Mouse (Mus musculus) layer of hippocampus, adult 2 months (tissue): ENCODE data around the gene Mcoln2. TPM values are rescaled to one million over a fixed set of nuclear protein-coding genes. Genes with fewer than 3 reads are reported as not detected.

Experiments
- DNase-seq, 2 experiments: peaks; one replicate each; pipeline ENCODE4 v3.0.0; 2022; ENCODE audit warnings: low spot score in 2 of 2
- H3K27ac ChIP-seq: fragments of 200-600 bp; 2 replicates; pipeline ENCODE4 v1.8.1; 2022
- H3K4me3 ChIP-seq: fragments of 200-600 bp; 2 replicates; pipeline ENCODE4 v1.8.1; 2022; ENCODE audit warnings: mild to moderate bottlenecking
- CTCF ChIP-seq: fragments of 200-600 bp; conservative IDR thresholded peaks from 2 replicates; pipeline ENCODE4 v1.8.1; 2022; ENCODE audit warnings: antibody characterized with exemption, mild to moderate bottlenecking, moderate library complexity
- total RNA-seq, 2 experiments: library from RNA; stranded (reverse); gene quantifications; 2 replicates each; pipeline ENCODE4 v1.2.3; 2021

Mcoln2 gene
- total RNA-seq, 2 experiments from 2014 or later: not detected

GRCm38 (mm10) chr3:146227427-146227826 is 77.8 kb downstream of the Mcoln2 start:
- DNase-seq: no peak
- no peak for TF ChIP-seq CTCF
- Histone ChIP-seq H3K27ac (no peak overlapping the region), H3K4me3 (no peak overlapping the region)

- H3K27ac ChIP-seq: no peak overlapping the region
- no peak overlapping the region for H3K4me3 ChIP-seq
- DNase-seq: no peak
- TF ChIP-seq CTCF: no peak
These were observed 79.1 kb downstream of the Mcoln2 start for GRCm38 (mm10) chr3:146228559-146229310.

GRCm38 (mm10) chr3:146232708-146233107 is 83.1 kb downstream of the Mcoln2 start:
- no peak for DNase-seq
- no peak overlapping the region for H3K27ac ChIP-seq
- TF ChIP-seq CTCF: no peak
- no peak overlapping the region for H3K4me3 ChIP-seq

GRCm38 (mm10) chr3:146233741-146234140 is 84.1 kb downstream of the Mcoln2 start:
- Histone ChIP-seq H3K27ac (no peak overlapping the region), H3K4me3 (no peak overlapping the region)
- TF ChIP-seq CTCF: no peak
- no peak for DNase-seq

- no peak overlapping the region for H3K27ac ChIP-seq
- TF ChIP-seq CTCF: no peak
- DNase-seq: no peak
- H3K4me3 ChIP-seq: no peak overlapping the region
These were observed 84.9 kb downstream of the Mcoln2 start for GRCm38 (mm10) chr3:146234530-146234929.

GRCm38 (mm10) chr3:146236280-146236679 is 86.6 kb downstream of the Mcoln2 start:
- Histone ChIP-seq H3K27ac (no peak overlapping the region), H3K4me3 (no peak overlapping the region)
- DNase-seq: no peak
- no peak for TF ChIP-seq CTCF

GRCm38 (mm10) chr3:146237676-146238075 is 88.0 kb downstream of the Mcoln2 start:
- Histone ChIP-seq H3K4me3 (no peak overlapping the region), H3K27ac (no peak overlapping the region)
- DNase-seq: no peak
- no peak for TF ChIP-seq CTCF

- TF ChIP-seq CTCF: no peak
- no peak overlapping the region for H3K4me3 ChIP-seq
- H3K27ac ChIP-seq: no peak overlapping the region
- no peak for DNase-seq
These were observed 95.0 kb downstream of the Mcoln2 start for GRCm38 (mm10) chr3:146244630-146245029.

Other genes starting within 250 kb of the Mcoln2 start
- 10 to 100 TPM; 11.1 to 12.7 TPM for gene Bcl10, start 227.0 kb upstream of the Mcoln2 start, total RNA-seq
- gene 2410004B18Rik, start 211.8 kb upstream of the Mcoln2 start, total RNA-seq: 10 to 100 TPM; 36.7 to 40.6 TPM
- gene Syde2, start 162.0 kb upstream of the Mcoln2 start, total RNA-seq: 1 to 10 TPM; 4.7 to 4.8 TPM
- gene Wdr63, start 41.7 kb upstream of the Mcoln2 start, total RNA-seq: under 1 TPM; 0.74 to 0.82 TPM
- not detected for gene Mcoln3, start 32.4 kb upstream of the Mcoln2 start, total RNA-seq
- gene Lpar3, start 71.1 kb downstream of the Mcoln2 start, total RNA-seq: under 1 TPM; 0.22 to 0.44 TPM